Mouse (Mus musculus): ENCODE measurements around the gene Tspan1. TPM values are rescaled to one million over a fixed set of nuclear protein-coding genes. Genes with fewer than 3 reads are reported as not detected.
A peak's percentile ranks its signal among the peaks of the same experiment; 100 is the strongest.

Tspan1 gene
- total and polyA plus RNA-seq, 3 experiments: 0.03 to 0.08 TPM; not detected in 1

- TF ChIP-seq GABPA (IDR thresholded peaks at IDR 0.05; ENCODE audit: low read depth, low read length) (no peak), CHD1 (IDR thresholded peaks at IDR 0.05; ENCODE audit: low read depth, low read length) (no peak), TAL1 (IDR thresholded peaks at IDR 0.05; ENCODE audit: low read length) (peak; percentile 89), USF1 (IDR thresholded peaks at IDR 0.05; ENCODE audit: low read depth, low read length) (peak; percentile 87)
Observed at GRCm38 (mm10) chr4:116193583-116194383, 26.4 kb upstream of the Tspan1 start (continued).

DNA sequence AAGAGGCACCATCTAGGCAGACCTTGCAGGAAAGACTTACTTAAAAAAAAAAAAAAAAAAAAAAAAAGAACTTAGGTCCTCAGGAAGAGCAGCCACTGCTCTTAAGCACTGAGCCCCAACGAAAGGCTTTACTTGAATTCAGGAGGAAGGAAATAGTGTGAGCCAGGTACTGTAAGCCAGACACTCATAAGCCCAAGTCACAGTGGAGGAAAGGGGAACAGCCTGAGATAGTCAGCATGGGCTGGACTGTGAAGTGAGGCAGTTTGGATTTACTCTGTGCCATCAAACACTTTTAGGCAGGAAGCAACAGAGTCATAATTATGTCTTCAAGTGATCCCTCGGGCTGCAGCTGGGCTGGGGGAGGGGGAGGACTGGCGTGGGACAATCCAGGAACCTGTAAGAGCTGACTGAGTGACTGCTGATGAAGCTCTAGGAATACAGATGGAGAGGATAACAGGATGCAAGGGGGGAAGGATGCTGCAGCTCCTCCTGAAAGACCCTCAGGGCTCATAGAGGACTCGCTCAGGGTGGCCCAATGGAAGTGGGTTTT lies 25.0 kb upstream of the Tspan1 start:
- H3K79me2 ChIP-seq (ENCODE audit: control insufficient read depth, insufficient read depth, low read length, poor library complexity): no peaks in the 10 kb centered on the region
- no peak for TF ChIP-seq CHD2 (IDR thresholded peaks at IDR 0.05; ENCODE audit: low read length)
- TF ChIP-seq JUND (IDR thresholded peaks at IDR 0.05; ENCODE audit: low read depth, low read length): no peak
- TF ChIP-seq POLR2A (IDR thresholded peaks at IDR 0.05; ENCODE audit: control insufficient read depth in 1 of 2, insufficient read depth in 1 of 2, low read depth in 1 of 2, low read length in 2 of 2, poor library complexity in 1 of 2): no peak
- no peak for TF ChIP-seq MYC (IDR thresholded peaks at IDR 0.05; ENCODE audit: low read depth, low read length)
- TF ChIP-seq ZNF384 (IDR thresholded peaks at IDR 0.05; ENCODE audit: low read depth, low read length): peak; percentile 78
- TF ChIP-seq TCF12 (IDR thresholded peaks at IDR 0.05; ENCODE audit: low read depth, low read length): no peak
- TF ChIP-seq EP300 (IDR thresholded peaks at IDR 0.05; ENCODE audit: low read depth in 1 of 2, low read length in 2 of 2): peak in 1 of 2 experiments; percentile 25; a peak in 1 of 4 replicates
- TF ChIP-seq POLR2AphosphoS2 (IDR thresholded peaks at IDR 0.05; ENCODE audit: low read length): no peak
- TF ChIP-seq MAZ (IDR thresholded peaks at IDR 0.05; ENCODE audit: low read depth, low read length): no peak
- TF ChIP-seq GATA1 (IDR thresholded peaks at IDR 0.05; ENCODE audit: low read depth, low read length): no peak
- TF ChIP-seq TAL1 (IDR thresholded peaks at IDR 0.05; ENCODE audit: low read length): no peak
- H3K36me3 ChIP-seq (ENCODE audit: control insufficient read depth in 1 of 2, insufficient read depth in 2 of 2, low read length in 2 of 2): peaks cover 0 to 16% of the 10 kb centered on the region in 2 experiments; a peak in 2 of 4 replicates
- DNase-seq (ENCODE audit: low read depth, low spot score): peak; percentile 58
- H3K27ac ChIP-seq (ENCODE audit: control insufficient read depth, low read depth, low read length): no peak overlapping the region
- no peaks in the 10 kb centered on the region for H3K9me3 ChIP-seq (replicated peaks; ENCODE audit: insufficient read depth, low read length)
- no peak overlapping the region for H3K4me3 ChIP-seq (ENCODE audit: control insufficient read depth in 1 of 2, insufficient read depth in 1 of 2, low read depth in 2 of 2, low read length in 2 of 2)
- H3K4me1 ChIP-seq (ENCODE audit: control insufficient read depth in 1 of 2, insufficient read depth in 2 of 2, low read length in 2 of 2): peaks cover 6 to 19% of the 10 kb centered on the region in 2 experiments; a peak in 3 of 4 replicates
- no peaks in the 10 kb centered on the region for H3K27me3 ChIP-seq (ENCODE audit: control insufficient read depth in 1 of 2, insufficient read depth in 2 of 2, low read length in 2 of 2)
- no peak overlapping the region for H3K9ac ChIP-seq (ENCODE audit: control insufficient read depth, low read depth, low read length, poor library complexity, severe bottlenecking)

- H3K4me3 ChIP-seq (ENCODE audit: control insufficient read depth in 1 of 2, insufficient read depth in 1 of 2, low read depth in 2 of 2, low read length in 2 of 2): no peak overlapping the region
- H3K9ac ChIP-seq (ENCODE audit: control insufficient read depth, low read depth, low read length, poor library complexity, severe bottlenecking): no peak overlapping the region
- DNase-seq (ENCODE audit: low read depth, low spot score): no peak
- no peaks in the 10 kb centered on the region for H3K4me1 ChIP-seq (ENCODE audit: control insufficient read depth in 1 of 2, insufficient read depth in 2 of 2, low read length in 2 of 2)
- H3K9me3 ChIP-seq (replicated peaks; ENCODE audit: insufficient read depth, low read length): no peaks in the 10 kb centered on the region
- H3K79me2 ChIP-seq (ENCODE audit: control insufficient read depth, insufficient read depth, low read length, poor library complexity): no peaks in the 10 kb centered on the region
- no peak for TF ChIP-seq USF2 (IDR thresholded peaks at IDR 0.05; ENCODE audit: borderline replicate concordance in 1 of 2, insufficient read depth in 1 of 2, low read depth in 1 of 2, low read length in 2 of 2)
- no peak for TF ChIP-seq BHLHE40 (IDR thresholded peaks at IDR 0.05; ENCODE audit: borderline replicate concordance, low read depth, low read length)
- TF ChIP-seq GABPA (IDR thresholded peaks at IDR 0.05; ENCODE audit: low read depth, low read length): no peak
- no peak for TF ChIP-seq KAT2A (conservative IDR thresholded peaks at IDR 0.05; ENCODE audit: low read depth, low read length)
- TF ChIP-seq TAL1 (IDR thresholded peaks at IDR 0.05; ENCODE audit: low read length): no peak
- TF ChIP-seq TCF12 (IDR thresholded peaks at IDR 0.05; ENCODE audit: low read depth, low read length): no peak
- no peak for TF ChIP-seq CHD1 (IDR thresholded peaks at IDR 0.05; ENCODE audit: low read depth, low read length)
- no peak for TF ChIP-seq GATA1 (IDR thresholded peaks at IDR 0.05; ENCODE audit: low read depth, low read length)
- no peak for TF ChIP-seq USF1 (IDR thresholded peaks at IDR 0.05; ENCODE audit: low read depth, low read length)
- no peak for TF ChIP-seq TBP (IDR thresholded peaks at IDR 0.05; ENCODE audit: low read depth, low read length)
- no peak for TF ChIP-seq NRF1 (IDR thresholded peaks at IDR 0.05; ENCODE audit: insufficient read depth, low read depth, low read length, poor library complexity, severe bottlenecking)
- TF ChIP-seq ELF1 (IDR thresholded peaks at IDR 0.05; ENCODE audit: low read depth, low read length): no peak
- TF ChIP-seq ZNF384 (IDR thresholded peaks at IDR 0.05; ENCODE audit: low read depth, low read length): no peak
- TF ChIP-seq RCOR1 (IDR thresholded peaks at IDR 0.05; ENCODE audit: low read depth, low read length): no peak
- TF ChIP-seq MYC (IDR thresholded peaks at IDR 0.05; ENCODE audit: low read depth, low read length): no peak
- no peak for TF ChIP-seq MAZ (IDR thresholded peaks at IDR 0.05; ENCODE audit: low read depth, low read length)
- peaks cover 0 to 2% of the 10 kb centered on the region in 2 experiments; a peak in 1 of 4 replicates for H3K27me3 ChIP-seq (ENCODE audit: control insufficient read depth in 1 of 2, insufficient read depth in 2 of 2, low read length in 2 of 2)
- H3K27ac ChIP-seq (ENCODE audit: control insufficient read depth, low read depth, low read length): no peak overlapping the region
- H3K36me3 ChIP-seq (ENCODE audit: control insufficient read depth in 1 of 2, insufficient read depth in 2 of 2, low read length in 2 of 2): no peaks in the 10 kb centered on the region
Observed at GRCm38 (mm10) chr4:116185083-116185482, 17.7 kb upstream of the Tspan1 start.

Measured in MEL (cell line).